Mouse (Mus musculus): ENCODE data around the gene Trim2. TPM values are rescaled to one million over a fixed set of nuclear protein-coding genes. Genes with fewer than 3 reads are reported as not detected.

Gene Trim2
- 25.5 and 28.3 TPM in 2 replicates for polyA plus RNA-seq (2015; fragmentation: Nextera tagmentation; extraction: Ambion mirVana)

GRCm38 (mm10) chr3:84306777-84307176 lies at the start of gene Trim2:
Gene Trim2 (minus strand): TSS chr3:84306877.
- Histone ChIP-seq H3K27ac (ENCODE audit: low read length) (no peak within 1 kb of the TSS), H3K4me3 (ENCODE audit: low read length) (no peak within 1 kb of the TSS), H3K36me3 (ENCODE audit: insufficient read depth, low read length) (no peaks in the 10 kb centered on the region), H3K9ac (replicated peaks; ENCODE audit: low read length) (no peak within 1 kb of the TSS), H3K9me3 (ENCODE audit: low read length) (no peaks in the 10 kb centered on the region), H3K4me1 (ENCODE audit: insufficient read depth, low read length) (peaks cover 15% of the 10 kb centered on the region), H3K4me2 (replicated peaks; ENCODE audit: low read depth, low read length) (no peak within 1 kb of the TSS), H3K27me3 (ENCODE audit: insufficient read depth, low read length) (peaks cover 27% of the 10 kb centered on the region)
- no peak for ATAC-seq (ENCODE audit: low FRiP score, low TSS enrichment)
- WGBS = 97% methylated on average over 3 of the region's 3 CpGs

DNA sequence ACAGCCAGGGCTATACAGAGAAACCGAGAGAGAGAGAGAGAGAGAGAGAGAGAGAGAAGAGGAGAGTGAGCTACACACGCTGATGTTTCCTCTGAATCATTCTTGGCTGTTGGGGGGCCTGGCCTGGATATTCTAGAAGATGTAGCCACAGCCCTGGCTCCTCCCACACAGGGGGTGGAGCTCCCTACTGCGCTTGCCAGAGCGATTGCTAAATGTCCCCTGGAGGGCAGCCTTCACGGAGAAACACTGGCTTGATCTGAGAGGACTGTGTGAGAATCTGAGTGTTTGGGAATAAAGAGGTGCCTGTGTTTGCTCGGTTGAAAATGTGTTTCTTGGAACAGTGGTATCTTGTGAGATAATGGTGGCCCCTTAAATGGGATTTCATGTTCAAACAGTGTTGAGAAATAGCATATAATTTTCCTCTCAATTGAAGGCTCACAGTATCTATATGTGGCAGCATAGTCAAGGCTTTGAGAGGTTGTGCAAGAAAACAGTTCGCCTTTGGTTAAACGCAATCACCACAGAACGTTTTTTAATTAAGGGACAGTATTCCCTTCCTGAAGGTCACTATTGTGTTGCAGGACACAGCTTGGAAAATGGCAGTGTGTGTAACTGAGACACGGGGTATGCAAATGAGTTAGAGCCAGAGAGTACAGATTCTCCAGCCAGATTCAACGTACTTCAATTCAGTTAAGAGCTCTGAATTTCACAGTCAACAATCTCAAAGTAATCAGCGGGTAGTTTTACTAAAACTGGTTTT lies 49.4 kb upstream of the Trim2 start:
- Histone ChIP-seq H3K27ac (ENCODE audit: low read length) (no peak overlapping the region), H3K9me3 (ENCODE audit: low read length) (no peaks in the 10 kb centered on the region), H3K27me3 (ENCODE audit: insufficient read depth, low read length) (no peaks in the 10 kb centered on the region; the same call in 1 of the 2 replicates), H3K4me3 (ENCODE audit: low read length) (no peak overlapping the region), H3K9ac (replicated peaks; ENCODE audit: low read length) (no peak overlapping the region), H3K36me3 (ENCODE audit: insufficient read depth, low read length) (no peaks in the 10 kb centered on the region), H3K4me2 (replicated peaks; ENCODE audit: low read depth, low read length) (no peak overlapping the region), H3K4me1 (ENCODE audit: insufficient read depth, low read length) (no peaks in the 10 kb centered on the region)
- 53% methylated on average over 12 of the region's 12 CpGs for WGBS
- peak; percentile 63; the same call in 1 of the 2 replicates for ATAC-seq (ENCODE audit: low FRiP score, low TSS enrichment)

GRCm38 (mm10) chr3:84352353-84353034 lies 45.8 kb upstream of the Trim2 start:
- ATAC-seq (ENCODE audit: low FRiP score, low TSS enrichment) = peak; percentile 40; the same call in 1 of the 2 replicates
- no peak overlapping the region for H3K4me2 ChIP-seq (replicated peaks; ENCODE audit: low read depth, low read length)
- no peak overlapping the region for H3K27ac ChIP-seq (ENCODE audit: low read length)
- no peaks in the 10 kb centered on the region; the same call in 1 of the 2 replicates for H3K27me3 ChIP-seq (ENCODE audit: insufficient read depth, low read length)
- 63% methylated on average over 5 of the region's 5 CpGs for WGBS
- no peak overlapping the region for H3K9ac ChIP-seq (replicated peaks; ENCODE audit: low read length)
- H3K4me1 ChIP-seq (ENCODE audit: insufficient read depth, low read length) = peaks cover 10% of the 10 kb centered on the region
- no peak overlapping the region for H3K4me3 ChIP-seq (ENCODE audit: low read length)
- H3K36me3 ChIP-seq (ENCODE audit: insufficient read depth, low read length) = no peaks in the 10 kb centered on the region
- H3K9me3 ChIP-seq (ENCODE audit: low read length) = no peaks in the 10 kb centered on the region

DNA sequence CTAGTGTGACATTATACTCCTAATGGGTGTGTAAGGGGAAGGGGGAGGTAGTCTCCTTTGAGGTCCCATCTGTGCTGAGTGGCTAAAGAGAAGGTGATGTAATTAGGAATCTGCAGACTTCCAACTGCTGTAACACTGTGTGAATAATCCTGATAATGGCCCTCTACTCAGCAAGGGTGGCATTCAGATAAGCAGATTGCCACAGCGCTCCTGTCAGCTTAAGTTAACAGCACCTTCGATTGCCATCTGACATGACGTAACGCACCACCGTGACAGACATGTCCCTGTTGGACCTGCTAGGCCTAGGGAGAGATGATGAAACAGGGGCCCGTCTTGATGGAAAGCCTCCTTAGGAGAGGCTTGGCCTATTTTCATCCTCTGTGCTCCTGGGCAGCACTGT lies 43.6 kb upstream of the Trim2 start:
- peaks cover 32% of the 10 kb centered on the region for H3K4me1 ChIP-seq (ENCODE audit: insufficient read depth, low read length)
- WGBS = 90% methylated on average over 6 of the region's 6 CpGs
- H3K27ac ChIP-seq (ENCODE audit: low read length) = no peak overlapping the region
- H3K9ac ChIP-seq (replicated peaks; ENCODE audit: low read length) = no peak overlapping the region
- no peaks in the 10 kb centered on the region for H3K9me3 ChIP-seq (ENCODE audit: low read length)
- no peak for ATAC-seq (ENCODE audit: low FRiP score, low TSS enrichment)
- H3K4me2 ChIP-seq (replicated peaks; ENCODE audit: low read depth, low read length) = no peak overlapping the region
- no peaks in the 10 kb centered on the region; the same call in 1 of the 2 replicates for H3K27me3 ChIP-seq (ENCODE audit: insufficient read depth, low read length)
- no peaks in the 10 kb centered on the region for H3K36me3 ChIP-seq (ENCODE audit: insufficient read depth, low read length)
- H3K4me3 ChIP-seq (ENCODE audit: low read length) = no peak overlapping the region

GRCm38 (mm10) chr3:84349771-84350170 lies 43.1 kb upstream of the Trim2 start:
- Histone ChIP-seq H3K9me3 (ENCODE audit: low read length) (no peaks in the 10 kb centered on the region), H3K9ac (replicated peaks; ENCODE audit: low read length) (no peak overlapping the region), H3K36me3 (ENCODE audit: insufficient read depth, low read length) (no peaks in the 10 kb centered on the region), H3K27ac (ENCODE audit: low read length) (no peak overlapping the region), H3K4me1 (ENCODE audit: insufficient read depth, low read length) (peaks cover 35% of the 10 kb centered on the region), H3K4me3 (ENCODE audit: low read length) (no peak overlapping the region), H3K27me3 (ENCODE audit: insufficient read depth, low read length) (no peaks in the 10 kb centered on the region; the same call in 1 of the 2 replicates), H3K4me2 (replicated peaks; ENCODE audit: low read depth, low read length) (no peak overlapping the region)
- ATAC-seq (ENCODE audit: low FRiP score, low TSS enrichment) = no peak
- 81% methylated on average over 10 of the region's 10 CpGs for WGBS

- ATAC-seq (ENCODE audit: low FRiP score, low TSS enrichment) = no peak
- no peak overlapping the region for H3K4me2 ChIP-seq (replicated peaks; ENCODE audit: low read depth, low read length)
- H3K9ac ChIP-seq (replicated peaks; ENCODE audit: low read length) = no peak overlapping the region
- no peak overlapping the region for H3K27ac ChIP-seq (ENCODE audit: low read length)
- H3K4me1 ChIP-seq (ENCODE audit: insufficient read depth, low read length) = peaks cover 36% of the 10 kb centered on the region
- H3K27me3 ChIP-seq (ENCODE audit: insufficient read depth, low read length) = no peaks in the 10 kb centered on the region; the same call in 1 of the 2 replicates
- H3K4me3 ChIP-seq (ENCODE audit: low read length) = no peak overlapping the region
- 64% methylated on average over 4 of the region's 4 CpGs for WGBS
- no peaks in the 10 kb centered on the region for H3K9me3 ChIP-seq (ENCODE audit: low read length)
- no peaks in the 10 kb centered on the region for H3K36me3 ChIP-seq (ENCODE audit: insufficient read depth, low read length)
Observed at GRCm38 (mm10) chr3:84347426-84347825, 40.7 kb upstream of the Trim2 start.

DNA sequence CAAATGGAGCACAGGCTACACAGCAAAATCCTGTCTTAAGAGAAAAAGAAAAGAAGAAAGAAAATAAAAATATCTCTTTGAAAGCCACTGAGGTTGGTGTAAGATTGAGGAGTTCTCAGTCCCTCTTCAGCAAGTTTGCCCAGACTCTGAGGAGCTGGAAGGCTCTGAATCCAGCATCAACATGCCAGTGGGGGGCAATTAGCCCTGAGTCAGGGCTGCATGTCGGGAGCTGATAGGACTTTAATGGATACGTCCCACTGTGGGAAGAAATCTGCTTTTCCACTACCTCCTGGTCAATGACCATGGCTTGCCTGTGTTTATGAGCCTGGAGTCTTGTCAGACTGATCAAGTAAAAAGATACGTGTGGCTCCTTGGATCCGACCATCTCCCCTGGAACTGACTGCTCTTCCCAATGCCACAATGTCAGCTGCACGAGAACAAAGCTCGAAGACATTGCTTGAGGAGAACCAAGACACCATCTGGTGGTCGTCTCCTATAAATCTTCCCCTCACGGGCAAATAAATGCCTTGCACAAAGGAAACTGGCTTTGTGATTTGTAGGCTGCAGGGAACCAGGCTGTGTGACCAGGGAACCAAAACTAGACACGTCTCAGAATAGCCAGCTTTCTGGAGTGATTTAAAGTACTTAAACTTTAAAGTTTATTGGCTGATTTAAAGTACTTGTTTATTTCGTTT lies 39.9 kb upstream of the Trim2 start:
- Histone ChIP-seq H3K9ac (replicated peaks; ENCODE audit: low read length) (no peak overlapping the region), H3K27ac (ENCODE audit: low read length) (no peak overlapping the region), H3K27me3 (ENCODE audit: insufficient read depth, low read length) (no peaks in the 10 kb centered on the region; the same call in 1 of the 2 replicates), H3K4me2 (replicated peaks; ENCODE audit: low read depth, low read length) (no peak overlapping the region), H3K9me3 (ENCODE audit: low read length) (no peaks in the 10 kb centered on the region), H3K36me3 (ENCODE audit: insufficient read depth, low read length) (no peaks in the 10 kb centered on the region), H3K4me3 (ENCODE audit: low read length) (no peak overlapping the region), H3K4me1 (ENCODE audit: insufficient read depth, low read length) (peaks cover 41% of the 10 kb centered on the region)
- 16% methylated on average over 10 of the region's 10 CpGs for WGBS
- ATAC-seq (ENCODE audit: low FRiP score, low TSS enrichment) = no peak

DNA sequence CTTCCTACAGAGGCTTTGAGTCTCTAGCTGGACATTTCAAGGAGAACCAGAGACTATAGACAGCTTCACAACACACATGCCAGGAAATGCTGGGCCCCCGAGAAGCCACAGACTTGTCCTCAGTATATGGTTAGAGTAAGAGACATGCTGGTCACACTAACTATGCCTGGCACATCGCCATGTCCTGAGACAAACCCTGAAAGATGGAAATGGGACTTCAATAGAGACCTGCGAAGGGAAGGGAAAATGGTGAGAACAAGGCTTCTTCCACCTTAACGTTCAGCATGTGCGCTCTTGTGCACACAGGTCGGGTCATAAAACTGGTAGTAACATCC lies 38.9 kb upstream of the Trim2 start:
- Histone ChIP-seq H3K4me3 (ENCODE audit: low read length) (peak overlapping the region; percentile 46), H3K4me2 (replicated peaks; ENCODE audit: low read depth, low read length) (peak overlapping the region; percentile 78), H3K9ac (replicated peaks; ENCODE audit: low read length) (peak overlapping the region; percentile 46), H3K4me1 (ENCODE audit: insufficient read depth, low read length) (peaks cover 45% of the 10 kb centered on the region), H3K27ac (ENCODE audit: low read length) (no peak overlapping the region), H3K27me3 (ENCODE audit: insufficient read depth, low read length) (no peaks in the 10 kb centered on the region), H3K36me3 (ENCODE audit: insufficient read depth, low read length) (no peaks in the 10 kb centered on the region), H3K9me3 (ENCODE audit: low read length) (no peaks in the 10 kb centered on the region)
- peak; percentile 20; the same call in 1 of the 2 replicates for ATAC-seq (ENCODE audit: low FRiP score, low TSS enrichment)
- 37% methylated on average over 6 of the region's 6 CpGs for WGBS

GRCm38 (mm10) chr3:84344725-84345645 lies 38.3 kb upstream of the Trim2 start:
- Histone ChIP-seq H3K4me3 (ENCODE audit: low read length) (peak overlapping the region; percentile 46), H3K27ac (ENCODE audit: low read length) (peak overlapping the region; percentile 44; the same call in 1 of the 2 replicates), H3K4me1 (ENCODE audit: insufficient read depth, low read length) (peaks cover 45% of the 10 kb centered on the region), H3K4me2 (replicated peaks; ENCODE audit: low read depth, low read length) (peak overlapping the region; percentile 78), H3K9me3 (ENCODE audit: low read length) (no peaks in the 10 kb centered on the region), H3K27me3 (ENCODE audit: insufficient read depth, low read length) (no peaks in the 10 kb centered on the region), H3K9ac (replicated peaks; ENCODE audit: low read length) (peak overlapping the region; percentile 46), H3K36me3 (ENCODE audit: insufficient read depth, low read length) (no peaks in the 10 kb centered on the region)
- WGBS = 12% methylated on average over 28 of the region's 28 CpGs
- ATAC-seq (ENCODE audit: low FRiP score, low TSS enrichment) = peak; percentile 44; the same call in 1 of the 2 replicates
